Mouse (Mus musculus) layer of hippocampus, adult 8-10 months (tissue): ENCODE measurements around the gene Cacna2d1. TPM values are rescaled to one million over a fixed set of nuclear protein-coding genes. Genes with fewer than 3 reads are reported as not detected.

Source experiments
- DNase-seq, 2 experiments: peaks; one replicate each; pipeline ENCODE4 v3.0.0; 2022; ENCODE audit warnings: low spot score in 2 of 2
- total RNA-seq, 4 experiments: library from RNA; stranded (reverse); gene quantifications; 2 replicates each; pipeline ENCODE4 v1.2.4; 2022

The Cacna2d1 gene
- total RNA-seq, 4 experiments from 2014 or later: 134 to 156 (median 145) TPM

DNA sequence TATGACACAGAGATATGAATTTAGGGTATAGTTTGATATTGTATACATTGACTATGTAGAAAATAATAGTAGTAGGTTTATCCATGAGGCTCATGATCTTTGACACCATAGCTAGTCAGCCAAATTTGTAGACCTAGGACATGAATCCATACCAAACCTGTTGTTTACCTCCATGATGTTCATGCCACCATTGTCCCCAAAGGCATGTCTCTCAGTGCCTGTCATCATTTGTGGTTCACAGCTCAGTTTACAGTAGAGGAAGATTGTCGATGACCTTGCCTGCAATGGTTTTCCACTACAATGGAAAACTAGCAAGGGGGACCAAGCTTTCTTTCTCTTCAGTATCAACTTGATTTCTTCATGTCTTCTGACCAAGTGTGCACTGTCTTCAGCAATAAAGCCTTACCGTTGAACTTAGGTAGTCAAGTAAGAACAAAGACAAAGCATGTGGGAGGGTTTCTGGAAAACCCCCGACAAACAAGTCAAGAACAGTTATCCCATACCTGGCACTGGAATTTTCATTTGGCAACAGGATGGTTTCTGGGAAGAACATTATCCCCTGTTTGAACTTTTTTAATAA is 441.9 kb downstream of the Cacna2d1 start:
- DNase-seq: no peak

DNA sequence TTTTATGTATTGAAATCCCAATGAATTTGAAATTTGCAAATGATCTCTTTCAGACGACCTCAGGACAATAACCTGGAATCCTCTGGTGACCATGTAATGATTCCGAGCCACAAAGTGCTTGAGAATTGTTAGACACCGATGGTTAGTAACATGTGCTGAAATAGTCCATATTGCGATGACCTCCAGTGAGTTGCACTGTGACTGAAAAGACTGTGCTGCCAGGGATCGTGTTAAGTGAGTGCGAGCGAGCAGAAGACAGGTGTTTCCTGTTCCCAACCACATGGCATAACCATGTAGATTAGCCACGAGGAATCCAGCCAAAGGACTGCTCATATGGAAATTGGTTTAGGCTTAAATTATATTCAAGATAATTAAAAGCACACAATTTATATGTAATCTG is 475.5 kb downstream of the Cacna2d1 start:
- DNase-seq: no peak

DNA sequence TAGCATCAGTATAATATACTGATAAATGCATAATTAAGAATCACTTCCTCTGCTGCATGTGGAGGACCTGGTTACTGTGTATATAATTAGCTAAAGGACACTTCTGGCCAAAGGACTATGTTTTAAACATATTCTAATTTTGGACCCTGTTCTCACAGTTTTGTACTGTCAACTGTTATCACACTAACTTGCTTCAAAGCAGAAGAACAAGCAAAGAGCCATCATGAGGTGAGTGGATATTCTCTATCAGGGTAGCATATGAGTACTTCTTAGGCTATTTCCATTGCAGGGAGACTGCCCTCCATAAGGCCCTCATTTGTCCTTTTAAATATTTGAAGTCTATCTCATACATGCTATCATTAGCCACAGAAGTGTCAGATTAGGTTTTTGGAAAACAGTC is 480.2 kb downstream of the Cacna2d1 start:
- no peak for DNase-seq

DNA sequence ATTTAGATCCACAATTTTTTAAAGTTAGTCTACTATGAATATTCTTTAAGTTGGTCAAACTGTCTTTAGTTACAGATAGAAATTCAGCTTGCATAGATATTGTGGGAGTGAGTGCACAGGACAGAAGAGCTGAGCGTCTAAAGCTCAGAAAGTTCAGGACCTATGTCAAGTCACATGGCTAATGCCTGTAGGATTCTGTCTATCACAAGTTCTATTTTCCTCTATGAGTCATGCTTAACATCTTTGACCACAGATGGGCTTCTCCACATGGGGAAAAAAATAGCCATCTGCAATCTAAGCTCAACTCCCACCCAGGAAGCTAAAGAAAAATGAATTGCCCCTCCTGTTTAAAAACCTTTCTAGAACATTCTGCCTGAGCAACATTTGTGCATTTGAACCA is 483.5 kb downstream of the Cacna2d1 start:
- peak; percentile 9 for DNase-seq

DNA sequence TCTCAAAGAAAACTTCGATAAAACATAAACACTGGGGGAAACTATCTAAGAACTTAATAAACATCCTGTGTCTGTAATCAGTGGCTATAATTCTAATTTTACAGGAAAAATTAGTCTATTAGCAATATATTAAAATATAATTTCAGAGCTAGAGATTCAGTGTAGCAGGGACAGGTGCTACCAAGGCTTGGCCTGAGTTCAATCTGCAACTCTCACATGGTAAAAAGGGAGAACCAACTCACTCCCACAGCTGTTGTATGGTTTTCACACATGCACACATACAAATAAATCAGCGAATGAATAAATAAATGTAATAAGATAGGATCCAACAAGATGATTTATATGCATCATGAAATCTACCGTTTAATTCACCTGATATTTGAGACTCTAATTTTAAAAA is 484.0 kb downstream of the Cacna2d1 start:
- no peak for DNase-seq

Other genes with a start within 250 kb of the Cacna2d1 start
- not detected for gene Speer4c, start 220.4 kb upstream of the Cacna2d1 start, total RNA-seq